Mouse (Mus musculus) duodenum, adult 2 months (tissue): ENCODE results near the gene Olfr1444. TPM values are rescaled to one million over a fixed set of nuclear protein-coding genes. Genes with fewer than 3 reads are reported as not detected.

Experiments used
- polyA plus RNA-seq: library from polyadenylated mRNA; depleted of rRNA; stranded (reverse); fragments of >200 nt; gene quantifications from 2 replicates; pipeline ENCODE4 v1.2.3, GENCODE M21; 2012; ENCODE audit warnings: low replicate concordance; rRNA removed

Gene Olfr1444
- polyA plus RNA-seq: not detected in 2 replicates

GRCm38 (mm10) chr19:12856983-12857382 lies at the start of gene Olfr1444:
TSS of gene Olfr1444 (plus strand) at chr19:12857283.

GRCm38 (mm10) chr19:12846382-12846781 lies 10.7 kb upstream of the Olfr1444 start, which contains the start of gene Gm5244:
TSS of gene Gm5244 (plus strand) at chr19:12846682.

GRCm38 (mm10) chr19:12883555-12883954 lies 26.5 kb downstream of the Olfr1444 start, which contains the start of gene Olfr1445:
TSS of gene Olfr1445 (plus strand) at chr19:12883855.

DNA sequence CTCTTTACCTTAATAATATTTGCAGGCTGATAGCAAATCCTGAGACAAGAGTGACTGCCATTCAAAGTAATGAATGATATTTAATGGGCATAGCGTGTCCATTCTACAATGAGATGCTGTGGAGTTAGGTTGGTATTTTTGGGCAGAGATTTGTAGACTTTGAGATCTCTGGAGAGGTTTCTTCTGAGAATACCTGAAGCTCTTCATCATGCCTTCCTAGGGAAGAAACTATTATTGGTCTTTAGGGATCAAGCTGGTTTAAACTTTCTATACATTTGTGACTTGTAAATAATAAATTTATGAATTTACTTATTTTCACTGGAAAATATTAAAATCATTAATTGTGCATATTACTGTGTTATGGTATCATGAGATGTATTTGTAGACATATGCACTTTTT lies 36.3 kb downstream of the Olfr1444 start, which contains the start of gene Olfr1446:
Olfr1446 (minus strand) TSS at position 101 of the 400 bp plus-strand sequence.

DNA sequence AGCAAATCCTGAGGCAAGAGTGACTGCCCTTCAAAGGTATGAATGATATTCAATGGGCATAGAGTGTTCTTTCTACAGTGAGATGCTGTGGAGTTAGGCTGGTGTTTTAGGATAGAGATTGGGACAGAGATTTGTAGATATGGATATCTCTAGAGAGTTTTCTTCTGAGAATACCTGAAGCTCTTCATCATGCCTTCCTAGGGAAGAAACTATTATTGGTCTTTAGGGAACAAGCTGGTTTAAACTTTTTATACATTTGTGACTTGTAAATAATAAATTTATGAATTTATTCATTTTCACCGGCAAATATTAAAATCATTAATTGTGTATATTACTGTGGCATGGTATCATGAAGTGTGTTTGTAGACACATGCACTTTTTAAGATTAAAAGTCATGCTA lies 46.6 kb downstream of the Olfr1444 start, which contains the start of gene Olfr1447:
Olfr1447 (minus strand) TSS at position 101 of the 400 bp plus-strand sequence.

Other genes starting within 250 kb of the Olfr1444 start
- not detected in 2 replicates for gene Glyat, start 224.0 kb upstream of the Olfr1444 start, polyA plus RNA-seq
- gene Olfr1442, start 186.8 kb upstream of the Olfr1444 start, polyA plus RNA-seq: not detected in 2 replicates
- not detected in 2 replicates for gene Olfr1443, start 179.2 kb upstream of the Olfr1444 start, polyA plus RNA-seq
- gene Keg1, start 161.5 kb upstream of the Olfr1444 start, polyA plus RNA-seq: not detected in 2 replicates
- 0.25 TPM in 1 of 2 replicates, not detected in the other for gene Cntf, start 91.7 kb upstream of the Olfr1444 start, polyA plus RNA-seq
- 4.9 and 5.7 TPM in 2 replicates for gene Zfp91, start 61.2 kb upstream of the Olfr1444 start, polyA plus RNA-seq
- 1.9 and 2.6 TPM in 2 replicates for gene Lpxn, start 61.1 kb upstream of the Olfr1444 start, polyA plus RNA-seq
- not detected in 2 replicates for gene Gm5244, start 10.6 kb upstream of the Olfr1444 start, polyA plus RNA-seq
- not detected in 2 replicates for gene Olfr1445, start 26.6 kb downstream of the Olfr1444 start, polyA plus RNA-seq
- not detected in 2 replicates for gene Olfr1446, start 36.2 kb downstream of the Olfr1444 start, polyA plus RNA-seq
- gene Olfr1447, start 46.5 kb downstream of the Olfr1444 start, polyA plus RNA-seq: not detected in 2 replicates
- not detected in 2 replicates for gene Olfr1448, start 67.1 kb downstream of the Olfr1444 start, polyA plus RNA-seq
- gene Olfr1449, start 73.6 kb downstream of the Olfr1444 start, polyA plus RNA-seq: not detected in 2 replicates
- not detected in 2 replicates for gene Olfr1450, start 93.0 kb downstream of the Olfr1444 start, polyA plus RNA-seq
- gene Olfr1451, start 137.7 kb downstream of the Olfr1444 start, polyA plus RNA-seq: not detected in 2 replicates
- gene Olfr1453, start 171.0 kb downstream of the Olfr1444 start, polyA plus RNA-seq: not detected in 2 replicates
- gene Olfr1454, start 203.3 kb downstream of the Olfr1444 start, polyA plus RNA-seq: not detected in 2 replicates
- gene Olfr1457, start 240.6 kb downstream of the Olfr1444 start, polyA plus RNA-seq: not detected in 2 replicates
- not detected in 2 replicates for gene Olfr1458, start 249.5 kb downstream of the Olfr1444 start, polyA plus RNA-seq